Mouse (Mus musculus): Measurements from ENCODE around the gene Fam240b. TPM values are rescaled to one million over a fixed set of nuclear protein-coding genes. Genes with fewer than 3 reads are reported as not detected.

Gene Fam240b
- polyA plus RNA-seq, 1 experiment: not detected

DNA sequence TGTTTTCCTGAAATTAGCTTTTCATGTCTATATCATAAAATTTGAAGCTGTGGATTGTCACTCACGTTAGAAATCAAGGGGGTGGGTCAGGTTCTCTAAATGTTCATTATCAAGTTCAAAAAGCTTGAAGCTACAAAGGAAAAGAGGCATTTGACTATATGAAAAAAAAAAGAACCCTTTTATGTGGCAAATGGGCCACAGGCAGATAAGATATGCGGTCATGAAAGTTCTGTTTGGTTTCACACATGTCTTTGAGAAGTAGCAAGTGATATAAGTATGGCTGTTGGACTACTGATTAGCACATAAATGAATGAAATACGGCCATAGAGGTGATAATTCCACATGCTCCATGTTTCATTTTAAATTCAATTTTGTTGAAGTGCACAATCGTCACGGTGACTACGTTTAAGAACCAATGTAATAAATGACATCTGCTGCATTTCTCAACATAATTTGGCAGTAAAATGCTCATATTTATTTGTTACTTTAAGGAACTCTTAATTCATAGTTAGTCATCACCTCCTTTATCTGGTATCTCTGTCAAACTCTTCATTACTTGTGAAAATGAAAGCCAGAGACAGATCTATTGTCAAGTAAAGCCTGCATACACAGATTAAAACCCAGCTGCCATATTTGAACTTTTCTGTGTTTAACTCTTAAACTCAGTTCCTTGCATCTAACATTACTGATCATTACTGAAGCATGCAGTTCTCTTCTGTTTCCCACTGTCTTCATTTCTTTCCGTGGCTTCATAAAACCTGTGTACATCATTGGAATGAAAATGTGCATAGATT is 47.4 kb downstream of the Fam240b start:
- no peak overlapping the region for H3K27ac ChIP-seq (ENCODE audit: control insufficient read depth, insufficient read depth, low read depth, low read length)
- H3K36me3 ChIP-seq (ENCODE audit: control insufficient read depth, insufficient read depth, low read length): no peaks in the 10 kb centered on the region
- no peak overlapping the region for H3K4me3 ChIP-seq (ENCODE audit: control insufficient read depth, low read depth, low read length)
- H3K4me1 ChIP-seq (ENCODE audit: control insufficient read depth, insufficient read depth, low read length): no peaks in the 10 kb centered on the region
- H3K27me3 ChIP-seq (ENCODE audit: control insufficient read depth, insufficient read depth, low read length): no peaks in the 10 kb centered on the region
- no peak for TF ChIP-seq POLR2A (IDR thresholded peaks at IDR 0.05; ENCODE audit: control insufficient read depth, low read depth, low read length)
- TF ChIP-seq CTCF (IDR thresholded peaks at IDR 0.05; ENCODE audit: control insufficient read depth, insufficient read depth, insufficient replicate concordance, low read depth, low read length): no peak

DNA sequence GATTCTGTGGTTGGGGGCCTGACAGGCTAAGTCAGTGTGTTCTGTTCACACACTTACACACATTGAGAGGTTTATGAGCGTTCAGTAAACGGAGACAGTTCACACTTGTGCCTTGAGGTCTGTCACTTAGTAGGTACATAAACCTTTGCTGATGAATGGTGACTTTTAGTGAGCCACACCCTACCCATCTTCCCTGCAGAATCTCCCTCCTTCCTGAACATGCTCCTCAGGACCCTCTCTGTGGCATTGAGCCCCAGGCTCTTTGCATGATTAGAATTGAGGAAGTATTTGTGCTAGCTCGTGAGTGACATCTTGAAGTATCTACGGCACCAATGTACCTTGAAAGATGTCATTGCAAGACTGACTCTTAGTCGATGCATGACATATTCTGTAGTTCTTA is 48.9 kb downstream of the Fam240b start:
- Histone ChIP-seq H3K4me3 (ENCODE audit: control insufficient read depth, low read depth, low read length) (no peak overlapping the region), H3K27me3 (ENCODE audit: control insufficient read depth, insufficient read depth, low read length) (no peaks in the 10 kb centered on the region), H3K4me1 (ENCODE audit: control insufficient read depth, insufficient read depth, low read length) (no peaks in the 10 kb centered on the region), H3K36me3 (ENCODE audit: control insufficient read depth, insufficient read depth, low read length) (no peaks in the 10 kb centered on the region), H3K27ac (ENCODE audit: control insufficient read depth, insufficient read depth, low read depth, low read length) (no peak overlapping the region)
- TF ChIP-seq POLR2A (IDR thresholded peaks at IDR 0.05; ENCODE audit: control insufficient read depth, low read depth, low read length) (no peak), CTCF (IDR thresholded peaks at IDR 0.05; ENCODE audit: control insufficient read depth, insufficient read depth, insufficient replicate concordance, low read depth, low read length) (no peak)

DNA sequence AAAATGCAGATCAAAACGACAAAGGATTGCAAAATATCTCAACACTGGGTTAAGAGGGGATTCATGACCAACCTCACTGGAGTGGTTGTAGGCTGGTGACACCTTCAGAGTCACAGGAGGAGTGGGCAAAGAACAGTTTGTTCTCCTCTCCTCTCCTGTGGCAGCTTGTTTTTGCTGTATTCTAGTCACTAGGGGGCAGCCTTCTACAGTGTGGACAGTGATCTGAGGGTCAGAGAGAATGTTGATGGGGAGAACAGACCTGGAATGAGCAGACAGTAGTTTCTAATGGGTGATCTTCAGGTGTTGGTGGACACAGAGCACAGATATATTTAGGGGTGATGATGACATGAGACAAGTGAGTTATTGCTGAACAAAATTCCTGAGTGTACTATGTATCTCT is 49.6 kb downstream of the Fam240b start:
- H3K36me3 ChIP-seq (ENCODE audit: control insufficient read depth, insufficient read depth, low read length): no peaks in the 10 kb centered on the region
- TF ChIP-seq CTCF (IDR thresholded peaks at IDR 0.05; ENCODE audit: control insufficient read depth, insufficient read depth, insufficient replicate concordance, low read depth, low read length) (no peak), POLR2A (IDR thresholded peaks at IDR 0.05; ENCODE audit: control insufficient read depth, low read depth, low read length) (no peak)
- no peak overlapping the region for H3K27ac ChIP-seq (ENCODE audit: control insufficient read depth, insufficient read depth, low read depth, low read length)
- no peaks in the 10 kb centered on the region for H3K27me3 ChIP-seq (ENCODE audit: control insufficient read depth, insufficient read depth, low read length)
- H3K4me3 ChIP-seq (ENCODE audit: control insufficient read depth, low read depth, low read length): no peak overlapping the region
- H3K4me1 ChIP-seq (ENCODE audit: control insufficient read depth, insufficient read depth, low read length): no peaks in the 10 kb centered on the region

DNA sequence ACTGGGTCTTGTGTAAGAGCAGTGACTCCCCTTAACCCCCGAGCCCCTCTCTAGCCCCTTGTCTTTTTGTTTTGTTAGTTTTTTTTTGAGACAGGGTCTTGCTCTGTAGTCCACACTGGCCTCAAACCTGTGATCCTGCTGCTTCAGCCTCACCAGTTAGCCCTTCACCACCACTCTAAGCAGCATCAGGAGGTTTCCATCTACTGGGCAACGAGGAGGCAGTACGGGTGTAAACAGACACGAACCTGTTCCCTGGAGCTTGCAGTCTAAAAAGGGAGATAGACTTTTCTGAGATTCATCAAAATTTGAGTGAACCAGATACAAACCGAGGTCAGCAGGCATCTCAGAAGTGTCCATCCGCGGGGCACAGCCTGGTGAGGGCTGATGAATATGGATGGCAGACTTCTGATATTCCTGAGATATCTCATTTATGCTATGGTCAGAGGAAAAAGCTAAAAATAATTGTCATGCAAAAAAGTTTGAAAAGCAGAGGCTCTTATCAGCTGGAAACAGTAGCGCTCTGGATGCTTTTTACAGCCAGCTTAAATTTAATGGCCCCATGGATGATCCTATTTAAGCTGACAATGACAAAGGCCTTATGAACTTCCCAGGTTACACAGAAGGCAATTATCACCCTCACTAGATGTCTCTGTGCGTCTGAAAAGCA is 52.2 kb downstream of the Fam240b start:
- Histone ChIP-seq H3K27me3 (ENCODE audit: control insufficient read depth, insufficient read depth, low read length) (no peaks in the 10 kb centered on the region), H3K27ac (ENCODE audit: control insufficient read depth, insufficient read depth, low read depth, low read length) (no peak overlapping the region), H3K36me3 (ENCODE audit: control insufficient read depth, insufficient read depth, low read length) (no peaks in the 10 kb centered on the region), H3K4me1 (ENCODE audit: control insufficient read depth, insufficient read depth, low read length) (no peaks in the 10 kb centered on the region), H3K4me3 (ENCODE audit: control insufficient read depth, low read depth, low read length) (no peak overlapping the region)
- TF ChIP-seq POLR2A (IDR thresholded peaks at IDR 0.05; ENCODE audit: control insufficient read depth, low read depth, low read length) (no peak), CTCF (IDR thresholded peaks at IDR 0.05; ENCODE audit: control insufficient read depth, insufficient read depth, insufficient replicate concordance, low read depth, low read length) (no peak)

DNA sequence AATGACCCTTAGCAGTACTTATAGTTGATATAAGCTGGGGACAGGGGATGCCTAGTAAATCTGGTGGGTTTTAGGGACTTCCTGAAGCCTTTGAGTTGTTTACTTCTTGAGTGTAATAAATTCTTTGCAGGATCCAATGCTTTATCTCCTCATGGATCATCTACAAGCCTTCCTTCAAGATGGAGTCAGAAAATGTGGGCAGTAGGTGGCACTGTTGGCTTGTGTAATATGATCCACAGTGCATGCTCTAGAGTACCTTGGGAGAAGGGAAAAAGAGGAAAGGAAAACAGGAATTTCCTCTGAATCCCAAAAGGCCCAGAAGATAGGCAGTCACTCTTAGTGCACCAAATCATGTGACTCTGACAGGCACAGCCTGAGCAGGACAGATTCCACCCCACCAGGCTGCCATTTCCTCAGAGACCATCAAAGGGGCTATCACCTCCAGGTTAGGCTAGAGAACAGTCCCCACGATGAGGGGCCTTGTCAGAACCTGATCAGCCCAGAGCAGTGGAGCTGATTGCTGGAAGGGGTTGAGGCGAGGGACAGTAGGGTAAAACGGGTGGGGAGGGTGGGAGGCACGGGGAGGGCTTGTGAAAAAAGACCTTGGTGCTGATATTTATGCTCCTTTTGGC is 54.2 kb downstream of the Fam240b start:
- TF ChIP-seq CTCF (IDR thresholded peaks at IDR 0.05; ENCODE audit: control insufficient read depth, insufficient read depth, insufficient replicate concordance, low read depth, low read length): no peak
- no peak for TF ChIP-seq POLR2A (IDR thresholded peaks at IDR 0.05; ENCODE audit: control insufficient read depth, low read depth, low read length)

DNA sequence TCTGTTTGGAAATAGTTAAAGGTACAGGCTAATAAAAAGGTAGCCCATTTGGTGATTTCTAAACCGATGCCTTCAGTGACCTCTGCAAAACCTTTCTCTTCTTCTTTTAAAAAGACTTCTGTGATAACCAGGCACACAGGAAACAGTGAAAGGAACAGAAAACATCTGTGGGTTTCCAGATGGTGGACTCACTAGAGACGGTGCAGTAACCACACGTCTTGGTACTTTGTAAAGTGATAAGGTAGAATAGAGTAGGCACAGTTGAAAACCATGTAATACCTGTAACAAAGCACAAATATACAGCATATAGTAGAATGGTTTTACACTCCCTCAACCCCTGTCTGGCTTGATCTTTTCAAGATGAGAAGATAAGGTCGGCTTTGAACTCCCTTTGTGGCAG is 57.0 kb downstream of the Fam240b start:
- TF ChIP-seq POLR2A (IDR thresholded peaks at IDR 0.05; ENCODE audit: control insufficient read depth, low read depth, low read length) (no peak), CTCF (IDR thresholded peaks at IDR 0.05; ENCODE audit: control insufficient read depth, insufficient read depth, insufficient replicate concordance, low read depth, low read length) (no peak)
- H3K4me3 ChIP-seq (ENCODE audit: control insufficient read depth, low read depth, low read length): no peak overlapping the region
- peaks cover 2% of the 10 kb centered on the region; the same call in 1 of the 2 replicates for H3K36me3 ChIP-seq (ENCODE audit: control insufficient read depth, insufficient read depth, low read length)
- no peak overlapping the region for H3K27ac ChIP-seq (ENCODE audit: control insufficient read depth, insufficient read depth, low read depth, low read length)
- H3K4me1 ChIP-seq (ENCODE audit: control insufficient read depth, insufficient read depth, low read length): no peaks in the 10 kb centered on the region; the same call in 1 of the 2 replicates
- H3K27me3 ChIP-seq (ENCODE audit: control insufficient read depth, insufficient read depth, low read length): no peaks in the 10 kb centered on the region

More for the DNA sequence above, 54.2 kb downstream of the Fam240b start:
- H3K4me3 ChIP-seq (ENCODE audit: control insufficient read depth, low read depth, low read length): no peak overlapping the region
- H3K27ac ChIP-seq (ENCODE audit: control insufficient read depth, insufficient read depth, low read depth, low read length): no peak overlapping the region
- H3K36me3 ChIP-seq (ENCODE audit: control insufficient read depth, insufficient read depth, low read length): no peaks in the 10 kb centered on the region; the same call in 1 of the 2 replicates
- H3K4me1 ChIP-seq (ENCODE audit: control insufficient read depth, insufficient read depth, low read length): no peaks in the 10 kb centered on the region; the same call in 1 of the 2 replicates
- H3K27me3 ChIP-seq (ENCODE audit: control insufficient read depth, insufficient read depth, low read length): no peaks in the 10 kb centered on the region

DNA sequence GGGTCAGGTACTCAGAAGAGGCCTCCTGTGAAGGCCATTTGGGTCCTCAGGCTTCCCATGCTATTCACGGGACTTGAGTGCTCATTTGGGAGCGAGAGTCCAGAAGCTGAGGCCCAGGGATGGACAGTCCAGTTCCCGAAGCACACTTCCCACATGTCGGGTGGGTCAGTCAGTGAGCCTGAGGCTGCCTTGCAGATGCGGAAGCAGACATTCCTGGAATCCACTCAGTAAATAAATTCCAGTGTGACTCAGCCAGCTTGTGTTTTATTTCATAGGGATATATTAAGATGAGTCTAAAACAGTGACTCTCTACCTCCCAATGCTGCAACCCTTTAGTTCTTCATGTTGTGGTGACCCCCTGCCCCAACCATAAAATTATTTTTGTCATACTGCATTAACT is 58.1 kb downstream of the Fam240b start:
- Histone ChIP-seq H3K4me3 (ENCODE audit: control insufficient read depth, low read depth, low read length) (no peak overlapping the region), H3K4me1 (ENCODE audit: control insufficient read depth, insufficient read depth, low read length) (no peaks in the 10 kb centered on the region; the same call in 1 of the 2 replicates), H3K27me3 (ENCODE audit: control insufficient read depth, insufficient read depth, low read length) (no peaks in the 10 kb centered on the region), H3K27ac (ENCODE audit: control insufficient read depth, insufficient read depth, low read depth, low read length) (no peak overlapping the region), H3K36me3 (ENCODE audit: control insufficient read depth, insufficient read depth, low read length) (peaks cover 2% of the 10 kb centered on the region; the same call in 1 of the 2 replicates)
- TF ChIP-seq POLR2A (IDR thresholded peaks at IDR 0.05; ENCODE audit: control insufficient read depth, low read depth, low read length): no peak
- no peak for TF ChIP-seq CTCF (IDR thresholded peaks at IDR 0.05; ENCODE audit: control insufficient read depth, insufficient read depth, insufficient replicate concordance, low read depth, low read length)

All from testis, adult 2 months (tissue).